Mouse (Mus musculus) thymus, adult 18-20 months (tissue): ENCODE results near the gene Klhl15.

Experiments used
- DNase-seq, 2 experiments: peaks; one replicate each; pipeline ENCODE4 v3.0.0; 2022; ENCODE audit warnings: mixed read lengths in 2 of 2

Gene Klhl15

GRCm38 (mm10) chrX:94234532-94235189 is at the start of gene Klhl15:
Gene Klhl15, plus strand, starts transcription at chrX:94234599.
- DNase-seq = peak; percentile 73 to 82

GRCm38 (mm10) chrX:94185156-94185555 is 49.2 kb upstream of the Klhl15 start:
- no peak for DNase-seq

- DNase-seq = peak in 1 of 2 experiments; percentile 19
Observed at GRCm38 (mm10) chrX:94193901-94194300, 40.5 kb upstream of the Klhl15 start.

- peak in 1 of 2 experiments; percentile 38 for DNase-seq
Observed at GRCm38 (mm10) chrX:94197789-94198188, 36.6 kb upstream of the Klhl15 start.

GRCm38 (mm10) chrX:94212264-94212596 is 22.2 kb upstream of the Klhl15 start:
- no peak for DNase-seq

- DNase-seq = peak; percentile 49 to 82
Observed at GRCm38 (mm10) chrX:94212597-94213321, 21.6 kb upstream of the Klhl15 start, which contains the start of gene Eif2s3x. Gene Eif2s3x, minus strand, starts transcription at chrX:94212862.

- DNase-seq = peak in 1 of 2 experiments; percentile 4
Observed at GRCm38 (mm10) chrX:94213384-94213783, 21.0 kb upstream of the Klhl15 start.

GRCm38 (mm10) chrX:94233432-94233831 is 967 bp upstream of the Klhl15 start:
- DNase-seq = no peak

GRCm38 (mm10) chrX:94233936-94234531 is 365 bp upstream of the Klhl15 start:
- no peak for DNase-seq

- no peak for DNase-seq
Observed at GRCm38 (mm10) chrX:94235190-94235555, 774 bp downstream of the Klhl15 start.

- DNase-seq = no peak
Observed at GRCm38 (mm10) chrX:94235601-94236000, 1.2 kb downstream of the Klhl15 start.

- DNase-seq = no peak
Observed at GRCm38 (mm10) chrX:94288923-94289322, 54.5 kb downstream of the Klhl15 start.

GRCm38 (mm10) chrX:94302928-94303327 is 68.5 kb downstream of the Klhl15 start:
- no peak for DNase-seq

- DNase-seq = no peak
Observed at GRCm38 (mm10) chrX:94321036-94321902, 86.9 kb downstream of the Klhl15 start.
